Mouse (Mus musculus): ENCODE results near the gene H2afb3. TPM values are rescaled to one million over a fixed set of nuclear protein-coding genes. Genes with fewer than 3 reads are reported as not detected.
"Not testable (repeated sequence)": the region's sequence is repeated elsewhere in the genome, so short reads cannot be mapped to it uniquely, and the experiment has no call there.

The H2afb3 gene
- total RNA-seq (2014; fragmentation: Nextera tagmentation) (not detected in 2 replicates), total RNA-seq (2017) (not detected in 2 replicates)

- not testable (repeated sequence) for ATAC-seq (replicated peaks; ENCODE audit: low FRiP score, low TSS enrichment, poor library complexity, severe bottlenecking)
Measured at GRCm38 (mm10) chrX:120312995-120313394, at the start of gene H2afb3. H2afb3 (minus strand) TSS chrX:120313095.

- ATAC-seq (replicated peaks; ENCODE audit: low FRiP score, low TSS enrichment, poor library complexity, severe bottlenecking): no peak
Measured at GRCm38 (mm10) chrX:120301469-120302175, 11.3 kb downstream of the H2afb3 start.

- ATAC-seq (replicated peaks; ENCODE audit: low FRiP score, low TSS enrichment, poor library complexity, severe bottlenecking): no peak
Measured at GRCm38 (mm10) chrX:120292832-120293750, 19.8 kb downstream of the H2afb3 start.

- no peak for ATAC-seq (replicated peaks; ENCODE audit: low FRiP score, low TSS enrichment, poor library complexity, severe bottlenecking)
Measured at GRCm38 (mm10) chrX:120291696-120292095, 21.2 kb downstream of the H2afb3 start.

GRCm38 (mm10) chrX:120290900-120291280 lies 22.0 kb downstream of the H2afb3 start:
- no peak for ATAC-seq (replicated peaks; ENCODE audit: low FRiP score, low TSS enrichment, poor library complexity, severe bottlenecking)

GRCm38 (mm10) chrX:120290011-120290899 lies 22.6 kb downstream of the H2afb3 start, which contains the start of gene Pcdh11x:
Pcdh11x (plus strand) TSS chrX:120290259.
- no peak for ATAC-seq (replicated peaks; ENCODE audit: low FRiP score, low TSS enrichment, poor library complexity, severe bottlenecking)

- ATAC-seq (replicated peaks; ENCODE audit: low FRiP score, low TSS enrichment, poor library complexity, severe bottlenecking): no peak
Measured at GRCm38 (mm10) chrX:120287502-120287901, 25.4 kb downstream of the H2afb3 start.

GRCm38 (mm10) chrX:120285522-120285921 lies 27.4 kb downstream of the H2afb3 start:
- no peak for ATAC-seq (replicated peaks; ENCODE audit: low FRiP score, low TSS enrichment, poor library complexity, severe bottlenecking)

Other genes starting within 250 kb of the H2afb3 start
- gene Pcdh11x, start 22.8 kb downstream of the H2afb3 start, total RNA-seq (2014; fragmentation: Nextera tagmentation): not detected in 2 replicates
- gene Pcdh11x, start 22.8 kb downstream of the H2afb3 start, total RNA-seq (2017): not detected in 2 replicates